Mouse (Mus musculus) forebrain, postnatal 0 days (tissue): ENCODE measurements at regions not wholly inside any gene's neighbourhood (a gene's known extent, or its start where the extent isn't known, plus 50 kb on each side); places are given as distances from the start of the nearest gene placed in this dataset.

Experiments
- ATAC-seq: fragments of 200-750 bp; cut with Nextera tagmentation; 2 replicates; pipeline ENCODE4 v1.8.0; 2017; ENCODE audit warnings: mild to moderate bottlenecking, moderate library complexity
- DNase-seq: peaks from one replicate; pipeline ENCODE4 v3.0.0-alpha.2; 2015
- H3K27ac ChIP-seq: fragments of 300-500 bp; sonication (generic); 2 replicates; pipeline ENCODE4 v1.5.1; 2014; ENCODE audit warnings: low read depth, mild to moderate bottlenecking, antibody characterized with exemption, low read length, moderate library complexity, mixed read lengths
- H3K27me3 ChIP-seq: fragments of 300-500 bp; sonication (generic); 2 replicates; pipeline ENCODE4 v1.6.1; 2014; ENCODE audit warnings: mild to moderate bottlenecking, low read length, mixed read lengths; ENCODE audit not compliant: insufficient read depth
- H3K36me3 ChIP-seq: fragments of 300-500 bp; sonication (generic); 2 replicates; pipeline ENCODE4 v1.6.1; 2014; ENCODE audit warnings: mild to moderate bottlenecking, moderate library complexity; ENCODE audit not compliant: insufficient read depth
- H3K4me1 ChIP-seq: fragments of 300-500 bp; sonication (generic); 2 replicates; pipeline ENCODE4 v1.6.1; 2014; ENCODE audit warnings: antibody characterized with exemption; ENCODE audit not compliant: insufficient read depth
- H3K4me2 ChIP-seq: fragments of 300-500 bp; sonication (generic); 2 replicates; pipeline ENCODE4 v1.6.1; 2014; ENCODE audit warnings: low read depth, mild to moderate bottlenecking, moderate library complexity
- H3K4me3 ChIP-seq: fragments of 300-500 bp; sonication (generic); 2 replicates; pipeline ENCODE4 v1.5.1; 2014; ENCODE audit warnings: low read depth, low read length, mixed read lengths
- H3K9ac ChIP-seq: fragments of 300-500 bp; sonication (generic); 2 replicates; pipeline ENCODE4 v1.6.1; 2014; ENCODE audit warnings: mild to moderate bottlenecking
- H3K9me3 ChIP-seq: fragments of 300-500 bp; sonication (generic); 2 replicates; pipeline ENCODE4 v1.6.1; 2016; ENCODE audit warnings: low read length
- CTCF ChIP-seq: sonication (generic); IDR thresholded peaks from 2 replicates; pipeline ENCODE4 v1.5.1; 2016; ENCODE audit warnings: antibody characterized with exemption, control low read depth, low read depth
- WGBS: fragments of 180-500 bp; shearing (Covaris S2); extraction: QIAGEN DNeasy Blood & Tissue Kit; methylation state at CpG from one replicate; pipeline ENCODE4 v1.1.7; 2014; 5-methylcytosine and 5-hydroxymethylcytosine counted together

DNA sequence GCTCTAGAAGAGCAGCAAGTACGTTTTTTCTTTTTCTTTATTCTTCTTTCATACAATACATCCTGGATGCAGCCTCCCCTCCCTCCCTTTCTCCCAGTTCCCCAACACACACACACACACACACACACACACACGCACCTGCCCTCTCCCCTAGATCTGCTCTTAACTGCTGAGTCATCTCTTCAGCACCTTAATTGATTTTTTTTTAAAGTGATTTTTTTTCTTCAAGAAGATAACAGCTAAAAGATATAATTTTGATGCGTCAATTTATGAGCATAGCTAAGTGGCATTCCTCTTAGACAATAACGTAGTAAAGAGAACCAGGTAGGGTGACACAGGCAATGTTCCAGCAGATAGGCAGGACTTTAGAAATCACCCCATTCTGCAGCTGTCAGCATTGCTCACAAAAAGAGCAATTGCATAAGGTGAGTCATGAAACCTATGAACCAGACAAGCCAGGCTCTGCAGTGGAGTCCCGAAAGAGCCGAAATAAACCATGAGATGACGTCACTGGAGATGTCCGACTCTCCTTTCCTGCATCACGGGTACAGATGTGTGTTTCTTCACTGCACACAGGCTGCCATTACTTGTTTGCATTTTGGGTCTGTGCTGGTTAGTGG is 63.9 kb upstream of the Tnrc6a start:
- Histone ChIP-seq H3K27ac (no peak overlapping the region), H3K9me3 (no peaks in the 10 kb centered on the region), H3K4me2 (no peak overlapping the region), H3K9ac (no peak overlapping the region), H3K4me1 (peaks cover 3% of the 10 kb centered on the region; the same call in 1 of the 2 replicates), H3K4me3 (no peak overlapping the region), H3K36me3 (no peaks in the 10 kb centered on the region), H3K27me3 (no peaks in the 10 kb centered on the region)
- no peak for TF ChIP-seq CTCF
- DNase-seq, result no peak
- WGBS, result 76% methylated on average over 9 of the region's 9 CpGs
- ATAC-seq, result peak; percentile 36; the same call in 1 of the 2 replicates

- Histone ChIP-seq H3K4me3 (no peak overlapping the region), H3K27me3 (no peaks in the 10 kb centered on the region), H3K9ac (no peak overlapping the region), H3K4me1 (peaks cover 3% of the 10 kb centered on the region; the same call in 1 of the 2 replicates), H3K27ac (no peak overlapping the region), H3K9me3 (no peaks in the 10 kb centered on the region), H3K36me3 (no peaks in the 10 kb centered on the region), H3K4me2 (no peak overlapping the region)
- no peak for TF ChIP-seq CTCF
- ATAC-seq (peak; percentile 20; the same call in 1 of the 2 replicates), DNase-seq (peak; percentile 61)
- 32% methylated on average over 13 of the region's 13 CpGs for WGBS
These were observed 60.2 kb upstream of the Tnrc6a start for GRCm38 (mm10) chr7:123063264-123064011.

GRCm38 (mm10) chr7:123065951-123066351 is 57.7 kb upstream of the Tnrc6a start:
- no peaks in the 10 kb centered on the region for H3K9me3 ChIP-seq
- 41% methylated on average over 13 of the region's 13 CpGs for WGBS
- ATAC-seq, result peak; percentile 85
- H3K4me1 ChIP-seq, result peaks cover 10% of the 10 kb centered on the region
- H3K27me3 ChIP-seq, result no peaks in the 10 kb centered on the region
- H3K9ac ChIP-seq, result no peak overlapping the region
- H3K27ac ChIP-seq, result no peak overlapping the region
- no peak for TF ChIP-seq CTCF
- H3K4me2 ChIP-seq, result peak overlapping the region; percentile 2; the same call in 1 of the 2 replicates
- H3K4me3 ChIP-seq, result no peak overlapping the region
- no peaks in the 10 kb centered on the region for H3K36me3 ChIP-seq
- peak; percentile 89 for DNase-seq

DNA sequence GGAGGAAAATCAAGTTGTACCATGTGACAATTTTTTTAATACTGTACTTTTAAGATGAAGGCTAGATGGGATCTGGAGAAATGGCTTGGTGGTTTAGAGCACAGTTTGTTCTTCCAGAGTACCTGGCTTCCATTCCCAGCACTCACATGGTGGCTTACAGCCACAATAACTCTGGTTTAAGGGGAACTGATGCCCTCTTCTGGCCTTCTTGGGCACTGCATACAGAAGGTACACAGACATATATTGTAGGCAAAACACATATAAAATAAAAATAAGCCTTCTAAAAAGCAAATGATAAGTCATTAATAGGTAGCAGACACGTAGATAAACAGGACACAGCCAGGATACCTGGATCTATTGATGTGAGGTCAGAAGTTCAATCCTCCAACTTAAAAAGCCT is 56.3 kb upstream of the Tnrc6a start:
- no peaks in the 10 kb centered on the region for H3K36me3 ChIP-seq
- peaks cover 10% of the 10 kb centered on the region for H3K4me1 ChIP-seq
- H3K4me2 ChIP-seq, result no peak overlapping the region
- no peak overlapping the region for H3K4me3 ChIP-seq
- TF ChIP-seq CTCF, result peak; percentile 42
- DNase-seq (no peak), ATAC-seq (no peak)
- H3K27ac ChIP-seq, result no peak overlapping the region
- H3K9ac ChIP-seq, result no peak overlapping the region
- WGBS, result 86% methylated on average over 1 of the region's 1 CpGs
- no peaks in the 10 kb centered on the region for H3K27me3 ChIP-seq
- no peaks in the 10 kb centered on the region for H3K9me3 ChIP-seq

DNA sequence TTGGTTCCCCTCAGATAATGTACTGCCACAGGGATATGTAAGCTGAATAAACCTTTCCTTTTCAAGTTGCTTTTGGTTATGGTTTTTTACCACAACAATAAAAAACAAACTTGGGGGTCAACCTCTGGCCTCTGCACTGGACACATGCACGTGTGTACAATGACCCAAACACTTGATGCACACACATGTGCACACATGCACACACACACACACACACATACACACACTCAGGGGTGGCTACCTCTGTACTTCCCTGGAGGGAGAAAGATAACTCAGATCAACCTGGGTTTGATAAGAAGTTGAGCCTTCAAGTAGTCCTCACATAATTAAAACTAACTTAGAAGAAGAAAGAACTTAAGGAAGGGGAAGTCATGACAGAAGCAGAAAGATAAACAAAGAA is 55.4 kb upstream of the Tnrc6a start:
- Histone ChIP-seq H3K4me3 (no peak overlapping the region), H3K9me3 (no peaks in the 10 kb centered on the region), H3K27ac (no peak overlapping the region), H3K4me2 (no peak overlapping the region), H3K4me1 (peaks cover 7% of the 10 kb centered on the region), H3K9ac (no peak overlapping the region), H3K36me3 (no peaks in the 10 kb centered on the region), H3K27me3 (no peaks in the 10 kb centered on the region)
- no peak for DNase-seq
- no peak for ATAC-seq
- no peak for TF ChIP-seq CTCF
- WGBS, result 49% methylated on average over 1 of the region's 1 CpGs

- 10% methylated on average over 9 of the region's 9 CpGs for WGBS
- H3K27me3 ChIP-seq, result no peaks in the 10 kb centered on the region
- no peak overlapping the region for H3K9ac ChIP-seq
- no peaks in the 10 kb centered on the region for H3K9me3 ChIP-seq
- no peak overlapping the region for H3K4me3 ChIP-seq
- H3K4me2 ChIP-seq, result no peak overlapping the region
- ATAC-seq (peak; percentile 45), DNase-seq (peak; percentile 72)
- no peak for TF ChIP-seq CTCF
- H3K27ac ChIP-seq, result peak overlapping the region; percentile 36; the same call in 1 of the 2 replicates
- no peaks in the 10 kb centered on the region for H3K36me3 ChIP-seq
- peaks cover 7% of the 10 kb centered on the region for H3K4me1 ChIP-seq
These were observed 54.9 kb upstream of the Tnrc6a start for GRCm38 (mm10) chr7:123068715-123069273.

- no peak overlapping the region for H3K9ac ChIP-seq
- H3K36me3 ChIP-seq, result no peaks in the 10 kb centered on the region
- no peaks in the 10 kb centered on the region for H3K27me3 ChIP-seq
- peak overlapping the region; percentile 36 for H3K27ac ChIP-seq
- no peak for TF ChIP-seq CTCF
- 0 out of 2 replicates have a peak, but pooled peaks have one; percentile 16 for ATAC-seq
- DNase-seq, result peak; percentile 20
- WGBS, result 5% methylated on average over 4 of the region's 4 CpGs
- H3K4me2 ChIP-seq, result no peak overlapping the region
- H3K4me3 ChIP-seq, result no peak overlapping the region
- peaks cover 7% of the 10 kb centered on the region for H3K4me1 ChIP-seq
- H3K9me3 ChIP-seq, result no peaks in the 10 kb centered on the region
These were observed 54.4 kb upstream of the Tnrc6a start for GRCm38 (mm10) chr7:123069280-123069679.
